Mouse (Mus musculus) midbrain, embryonic 11.5 days (tissue): ENCODE measurements at regions not wholly inside any gene's neighbourhood (a gene's known extent, or its start where the extent isn't known, plus 50 kb on each side); places are given as distances from the start of the nearest gene placed in this dataset.
"Not testable (repeated sequence)": the region's sequence is repeated elsewhere in the genome, so short reads cannot be mapped to it uniquely, and the experiment has no call there.

Experiments used
- ATAC-seq: fragments of 200-750 bp; cut with Nextera tagmentation; 2 replicates; pipeline ENCODE4 v1.8.0; 2017; ENCODE audit warnings: moderate TSS enrichment, moderate library complexity; ENCODE audit not compliant: low FRiP score
- DNase-seq: peaks from one replicate; pipeline ENCODE4 v3.0.0; 2015; ENCODE audit warnings: low spot score; ENCODE audit errors: missing footprints
- H3K27ac ChIP-seq: fragments of 300-500 bp; sonication (generic); 2 replicates; pipeline ENCODE4 v1.5.1; 2014; ENCODE audit warnings: low read depth, low read length
- H3K27me3 ChIP-seq: fragments of 300-500 bp; sonication (generic); 2 replicates; pipeline ENCODE4 v1.6.1; 2014; ENCODE audit warnings: mild to moderate bottlenecking, low read length, moderate library complexity, mixed read lengths; ENCODE audit not compliant: control insufficient read depth, insufficient read depth
- H3K36me3 ChIP-seq: fragments of 300-500 bp; sonication (generic); 2 replicates; pipeline ENCODE4 v1.6.1; 2014; ENCODE audit warnings: mild to moderate bottlenecking, low read length, moderate library complexity, mixed read lengths; ENCODE audit not compliant: control insufficient read depth, insufficient read depth
- H3K4me1 ChIP-seq: fragments of 300-500 bp; sonication (generic); 2 replicates; pipeline ENCODE4 v1.6.1; 2014; ENCODE audit warnings: low read length; ENCODE audit not compliant: control insufficient read depth, insufficient read depth
- H3K4me2 ChIP-seq: fragments of 300-500 bp; sonication (generic); 2 replicates; pipeline ENCODE4 v1.6.1; 2014; ENCODE audit warnings: mild to moderate bottlenecking, moderate library complexity
- H3K4me3 ChIP-seq: fragments of 300-500 bp; sonication (generic); 2 replicates; pipeline ENCODE4 v1.5.1; 2014; ENCODE audit warnings: low read depth, low read length
- H3K9ac ChIP-seq: fragments of 300-500 bp; sonication (generic); 2 replicates; pipeline ENCODE4 v1.6.1; 2014; ENCODE audit warnings: low read length
- H3K9me3 ChIP-seq: fragments of 300-500 bp; sonication (generic); 2 replicates; pipeline ENCODE4 v1.6.1; 2016; ENCODE audit warnings: low read length; ENCODE audit not compliant: control insufficient read depth
- WGBS: fragments of 180-500 bp; shearing (Covaris S2); extraction: QIAGEN DNeasy Blood & Tissue Kit; methylation state at CpG from one replicate; pipeline ENCODE4 v1.1.7; 2014; 5-methylcytosine and 5-hydroxymethylcytosine counted together

- H3K4me3 ChIP-seq, result no peak overlapping the region
- no peak for DNase-seq
- no peak overlapping the region for H3K9ac ChIP-seq
- no peaks in the 10 kb centered on the region for H3K27me3 ChIP-seq
- no peak overlapping the region for H3K4me2 ChIP-seq
- H3K36me3 ChIP-seq, result no peaks in the 10 kb centered on the region
- 89% methylated on average over 5 of the region's 5 CpGs for WGBS
- no peak overlapping the region for H3K27ac ChIP-seq
- ATAC-seq, result no peak
- H3K9me3 ChIP-seq, result no peaks in the 10 kb centered on the region
- no peaks in the 10 kb centered on the region for H3K4me1 ChIP-seq
Measured at GRCm38 (mm10) chr3:151948015-151948645, 110.7 kb upstream of the Ptgfr start.

- no peak overlapping the region for H3K27ac ChIP-seq
- H3K4me1 ChIP-seq, result no peaks in the 10 kb centered on the region
- H3K9me3 ChIP-seq, result no peaks in the 10 kb centered on the region
- H3K9ac ChIP-seq, result no peak overlapping the region
- H3K4me2 ChIP-seq, result no peak overlapping the region
- DNase-seq (no peak), ATAC-seq (no peak)
- H3K4me3 ChIP-seq, result no peak overlapping the region
- no peaks in the 10 kb centered on the region for H3K27me3 ChIP-seq
- H3K36me3 ChIP-seq, result no peaks in the 10 kb centered on the region
- WGBS, result 90% methylated on average over 3 of the region's 3 CpGs
Measured at GRCm38 (mm10) chr3:151945916-151946315, 108.5 kb upstream of the Ptgfr start.

- Histone ChIP-seq H3K27ac (no peak overlapping the region), H3K4me3 (no peak overlapping the region), H3K27me3 (no peaks in the 10 kb centered on the region), H3K9me3 (no peaks in the 10 kb centered on the region), H3K4me1 (no peaks in the 10 kb centered on the region), H3K4me2 (no peak overlapping the region), H3K36me3 (no peaks in the 10 kb centered on the region), H3K9ac (no peak overlapping the region)
- ATAC-seq (no peak), DNase-seq (peak; percentile 83)
- WGBS, result 72% methylated on average over 3 of the region's 3 CpGs
Measured at GRCm38 (mm10) chr3:151943542-151943941, 106.1 kb upstream of the Ptgfr start.

GRCm38 (mm10) chr3:151938472-151939029, 101.1 kb upstream of the Ptgfr start:
- Histone ChIP-seq H3K4me3 (no peak overlapping the region), H3K9me3 (no peaks in the 10 kb centered on the region), H3K9ac (no peak overlapping the region), H3K36me3 (no peaks in the 10 kb centered on the region), H3K27ac (no peak overlapping the region), H3K4me1 (no peaks in the 10 kb centered on the region), H3K27me3 (no peaks in the 10 kb centered on the region), H3K4me2 (no peak overlapping the region)
- ATAC-seq, result no peak
- WGBS, result 77% methylated on average over 2 of the region's 2 CpGs
- DNase-seq, result no peak

- H3K36me3 ChIP-seq, result no peaks in the 10 kb centered on the region
- H3K9me3 ChIP-seq, result no peaks in the 10 kb centered on the region
- H3K27me3 ChIP-seq, result no peaks in the 10 kb centered on the region
- DNase-seq (no peak), ATAC-seq (no peak)
- no peak overlapping the region for H3K4me2 ChIP-seq
- H3K4me3 ChIP-seq, result no peak overlapping the region
- no peak overlapping the region for H3K9ac ChIP-seq
- H3K27ac ChIP-seq, result no peak overlapping the region
- H3K4me1 ChIP-seq, result no peaks in the 10 kb centered on the region
Measured at GRCm38 (mm10) chr3:151931656-151932055, 94.2 kb upstream of the Ptgfr start.

GRCm38 (mm10) chr3:151931096-151931495, 93.7 kb upstream of the Ptgfr start:
- no peaks in the 10 kb centered on the region for H3K9me3 ChIP-seq
- 85% methylated on average over 3 of the region's 3 CpGs for WGBS
- H3K4me3 ChIP-seq, result no peak overlapping the region
- H3K36me3 ChIP-seq, result no peaks in the 10 kb centered on the region
- H3K4me1 ChIP-seq, result no peaks in the 10 kb centered on the region
- ATAC-seq (no peak), DNase-seq (no peak)
- H3K9ac ChIP-seq, result no peak overlapping the region
- no peak overlapping the region for H3K27ac ChIP-seq
- H3K27me3 ChIP-seq, result no peaks in the 10 kb centered on the region
- no peak overlapping the region for H3K4me2 ChIP-seq

GRCm38 (mm10) chr3:151914010-151914513, 76.6 kb upstream of the Ptgfr start:
- H3K9me3 ChIP-seq, result no peaks in the 10 kb centered on the region
- no peak overlapping the region for H3K4me2 ChIP-seq
- H3K27ac ChIP-seq, result no peak overlapping the region
- H3K4me3 ChIP-seq, result no peak overlapping the region
- 68% methylated on average over 13 of the region's 13 CpGs for WGBS
- no peak for DNase-seq
- H3K27me3 ChIP-seq, result no peaks in the 10 kb centered on the region
- no peaks in the 10 kb centered on the region for H3K4me1 ChIP-seq
- no peaks in the 10 kb centered on the region for H3K36me3 ChIP-seq
- H3K9ac ChIP-seq, result no peak overlapping the region
- ATAC-seq, result peak; percentile 86

- not testable (repeated sequence) for H3K4me1 ChIP-seq, H3K9ac ChIP-seq, DNase-seq, H3K4me2 ChIP-seq, H3K4me3 ChIP-seq, H3K27me3 ChIP-seq, H3K36me3 ChIP-seq, H3K9me3 ChIP-seq, ATAC-seq, H3K27ac ChIP-seq
- whole genome bisulfite sequencing, result 87% methylated on average over 11 of the region's 11 CpGs
Measured at GRCm38 (mm10) chr3:151912292-151912691, 74.9 kb upstream of the Ptgfr start.

- no peak overlapping the region for H3K27ac ChIP-seq
- H3K36me3 ChIP-seq, result no peaks in the 10 kb centered on the region
- H3K9ac ChIP-seq, result no peak overlapping the region
- no peaks in the 10 kb centered on the region for H3K27me3 ChIP-seq
- no peaks in the 10 kb centered on the region for H3K9me3 ChIP-seq
- DNase-seq (no peak), ATAC-seq (no peak)
- H3K4me2 ChIP-seq, result no peak overlapping the region
- 91% methylated on average over 2 of the region's 2 CpGs for WGBS
- no peak overlapping the region for H3K4me3 ChIP-seq
- no peaks in the 10 kb centered on the region for H3K4me1 ChIP-seq
Measured at GRCm38 (mm10) chr3:151910851-151911250, 73.4 kb upstream of the Ptgfr start.
